Mouse (Mus musculus): Measurements from ENCODE around the gene Eef2k.

Gene Eef2k

GRCm38 (mm10) chr7:120848831-120849512, 6.3 kb downstream of the Eef2k start:
- DNase-seq, result no peak

DNA sequence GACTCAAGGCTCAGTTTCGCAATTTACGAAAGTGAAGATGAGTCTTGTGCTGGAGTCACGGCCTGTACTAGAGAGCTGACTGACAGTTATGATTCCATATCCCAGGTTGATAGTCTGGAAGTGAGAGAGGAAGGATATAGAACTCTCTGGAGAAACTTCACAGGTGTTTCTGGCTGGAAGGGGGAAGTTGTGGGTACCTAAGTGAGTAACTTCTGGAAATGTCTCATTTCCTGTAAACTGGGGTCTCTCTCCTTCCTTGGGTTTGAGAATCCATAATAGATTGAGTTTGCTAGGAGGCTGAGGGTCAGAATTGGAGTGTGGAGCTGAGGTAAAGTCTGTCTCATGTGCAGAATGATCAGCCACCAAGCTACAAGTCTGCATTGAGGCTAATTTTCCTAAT, 7.5 kb downstream of the Eef2k start:
- no peak for DNase-seq

GRCm38 (mm10) chr7:120859854-120860253, 17.2 kb downstream of the Eef2k start:
- DNase-seq, result no peak

- no peak for DNase-seq
Observed at GRCm38 (mm10) chr7:120860799-120861487, 18.3 kb downstream of the Eef2k start.

GRCm38 (mm10) chr7:120861488-120862047, 18.9 kb downstream of the Eef2k start:
- no peak for DNase-seq

- no peak for DNase-seq
Observed at GRCm38 (mm10) chr7:120862196-120862595, 19.6 kb downstream of the Eef2k start.

GRCm38 (mm10) chr7:120862626-120863025, 20.0 kb downstream of the Eef2k start:
- DNase-seq, result no peak

- no peak for DNase-seq
Observed at GRCm38 (mm10) chr7:120863476-120863875, 20.8 kb downstream of the Eef2k start.

DNA sequence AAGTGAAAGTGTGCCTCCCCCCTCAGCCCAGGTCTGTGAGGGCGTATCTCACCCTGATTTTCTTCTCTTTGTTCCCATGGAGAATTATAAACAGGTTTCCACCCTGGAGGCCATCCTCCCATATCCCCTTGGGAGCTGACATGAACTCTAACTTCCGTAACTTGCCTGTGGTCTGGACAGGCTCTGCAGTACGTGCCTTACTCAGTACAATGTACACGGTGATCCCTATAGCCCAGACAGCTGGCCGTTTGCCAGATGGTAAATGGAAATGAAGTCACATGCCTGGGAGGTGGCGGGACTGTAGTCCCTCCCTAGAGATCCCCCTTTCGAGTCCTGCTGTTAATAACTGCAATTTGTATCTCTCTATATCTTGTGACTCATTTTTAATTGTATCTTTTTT, 22.5 kb downstream of the Eef2k start:
- DNase-seq, result no peak

GRCm38 (mm10) chr7:120865832-120866231, 23.2 kb downstream of the Eef2k start:
- DNase-seq, result no peak

- no peak for DNase-seq
Observed at GRCm38 (mm10) chr7:120866684-120867083, 24.1 kb downstream of the Eef2k start.

DNA sequence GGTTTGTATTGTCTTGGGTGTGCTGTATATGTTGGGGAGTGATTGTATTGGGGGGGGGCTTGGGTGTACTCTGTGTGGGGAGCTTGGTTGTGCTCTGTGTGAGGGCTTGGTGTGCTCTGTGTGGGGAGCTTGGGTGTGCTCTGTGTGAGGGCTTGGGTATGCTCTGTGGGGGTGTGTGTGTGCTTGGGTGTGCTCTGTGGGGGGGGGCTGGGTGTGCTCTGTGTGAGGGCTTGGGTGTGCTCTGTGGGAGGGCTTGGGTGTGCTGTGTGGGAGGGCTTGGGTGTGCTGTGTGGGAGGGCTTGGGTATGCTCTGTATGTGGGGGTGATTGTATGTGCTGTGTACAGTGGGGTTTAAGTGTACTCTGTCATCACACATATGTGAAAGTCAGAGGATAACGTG, 25.1 kb downstream of the Eef2k start:
- no peak for DNase-seq

DNA sequence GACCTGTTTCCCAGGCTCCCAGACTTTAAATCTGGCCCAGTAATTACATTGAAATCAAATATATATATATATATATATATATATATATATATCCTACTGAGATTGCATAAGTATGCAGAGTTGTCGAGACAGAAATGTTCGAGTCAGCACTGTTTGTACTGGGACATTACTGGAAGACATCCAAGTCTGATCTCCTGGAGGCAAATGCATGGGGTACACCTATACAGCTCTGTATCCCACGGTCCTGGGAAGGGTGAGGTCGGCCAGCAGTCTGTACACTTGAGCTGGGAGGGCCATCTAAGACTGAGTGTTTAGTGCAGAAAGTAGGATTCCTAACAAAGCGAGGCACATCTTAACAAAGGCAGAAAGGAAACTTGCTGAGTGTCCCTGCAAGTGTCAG, 27.3 kb downstream of the Eef2k start:
- no peak for DNase-seq

DNA sequence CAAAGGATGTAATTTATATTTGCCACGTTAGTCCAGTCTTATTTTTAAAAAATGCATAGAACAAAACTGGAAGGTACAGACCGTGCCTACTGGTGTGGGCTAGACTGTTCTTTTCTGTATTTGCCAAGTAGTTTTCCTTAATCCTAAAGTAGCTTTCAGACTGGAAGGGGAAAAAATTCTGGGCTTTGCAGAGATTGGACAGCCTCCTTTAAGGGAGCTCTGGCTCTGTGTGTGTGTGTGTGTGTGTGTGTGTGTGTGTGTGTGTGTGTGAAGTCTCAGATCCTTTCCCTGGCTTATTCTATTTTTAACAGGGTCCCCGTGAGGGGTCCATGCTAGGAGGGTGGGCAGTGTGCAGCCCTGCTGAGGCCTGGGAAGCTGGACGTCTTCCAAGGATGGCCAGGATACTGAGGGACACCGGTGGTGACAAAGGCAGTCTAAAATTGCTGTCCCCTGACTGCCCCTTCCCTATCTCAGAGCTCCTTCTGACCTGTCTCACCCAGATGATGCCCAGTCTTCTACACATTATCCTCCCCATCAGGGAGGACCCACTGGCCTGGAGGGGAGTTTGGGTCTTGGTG, 27.9 kb downstream of the Eef2k start:
- DNase-seq, result no peak

- no peak for DNase-seq
Observed at GRCm38 (mm10) chr7:120873083-120873482, 30.5 kb downstream of the Eef2k start.

GRCm38 (mm10) chr7:120874021-120874420, 31.4 kb downstream of the Eef2k start:
- no peak for DNase-seq

GRCm38 (mm10) chr7:120874764-120875539, 32.3 kb downstream of the Eef2k start:
- no peak for DNase-seq

- no peak for DNase-seq
Observed at GRCm38 (mm10) chr7:120875540-120876388, 33.1 kb downstream of the Eef2k start.

GRCm38 (mm10) chr7:120878271-120878670, 35.6 kb downstream of the Eef2k start:
- DNase-seq, result peak; percentile 34

DNA sequence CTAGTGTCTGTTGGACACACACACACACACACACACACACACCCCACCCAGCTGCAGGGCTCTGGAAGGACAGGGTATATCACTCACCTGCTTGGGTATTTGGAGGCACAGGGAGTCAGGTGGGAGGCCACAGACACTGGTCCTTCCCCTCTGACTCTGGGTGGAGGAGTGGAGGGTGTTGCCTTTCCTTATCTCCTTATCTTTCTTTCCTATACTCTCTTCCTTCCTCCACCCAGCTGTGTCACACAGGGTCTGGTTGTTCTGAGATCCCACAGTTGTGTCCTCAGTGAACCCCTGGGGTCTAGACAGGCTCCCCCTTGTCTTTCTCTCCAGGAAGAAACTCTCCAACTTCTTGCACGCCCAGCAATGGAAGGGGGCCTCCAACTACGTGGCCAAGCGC, 37.3 kb downstream of the Eef2k start:
- DNase-seq, result no peak

GRCm38 (mm10) chr7:120880770-120881169, 38.1 kb downstream of the Eef2k start:
- no peak for DNase-seq

GRCm38 (mm10) chr7:120881451-120881850, 38.8 kb downstream of the Eef2k start:
- no peak for DNase-seq
